Mouse (Mus musculus): ENCODE measurements around the gene Dgki. TPM values are rescaled to one million over a fixed set of nuclear protein-coding genes. Genes with fewer than 3 reads are reported as not detected.

Dgki gene
- polyA plus RNA-seq, 1 experiment from 2014 or later = 0.92 TPM

DNA sequence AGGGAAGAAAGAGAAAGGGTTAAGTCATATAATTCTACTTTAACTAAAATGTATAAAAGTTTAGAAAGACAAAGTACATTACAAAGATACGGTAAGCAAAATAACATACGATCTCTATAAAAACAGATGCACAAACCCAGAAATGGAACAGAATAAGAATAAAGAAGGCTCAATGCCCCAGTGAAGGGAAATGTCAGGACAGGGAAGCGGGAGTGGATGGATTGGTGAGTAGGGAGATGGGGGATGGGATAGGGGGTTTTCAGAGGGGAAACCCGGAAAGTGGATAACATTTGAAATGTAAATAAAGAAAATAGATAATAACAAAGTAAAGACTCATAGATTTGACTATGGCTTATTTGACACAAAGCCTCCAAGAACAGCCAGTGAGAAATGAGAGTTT lies 400.1 kb downstream of the Dgki start:
- Histone ChIP-seq H3K9ac (ENCODE audit: low read length) (no peak overlapping the region), H3K27ac (ENCODE audit: low read depth) (no peak overlapping the region), H3K4me2 (ENCODE audit: low read length) (no peak overlapping the region), H3K9me3 (ENCODE audit: control insufficient read depth, low read length) (no peaks in the 10 kb centered on the region), H3K27me3 (replicated peaks; ENCODE audit: control insufficient read depth, insufficient read depth, low read length) (no peaks in the 10 kb centered on the region), H3K4me1 (replicated peaks; ENCODE audit: control insufficient read depth, insufficient read depth, low read length) (peaks cover 9% of the 10 kb centered on the region), H3K36me3 (ENCODE audit: control insufficient read depth, insufficient read depth, low read length) (no peaks in the 10 kb centered on the region), H3K4me3 (ENCODE audit: low read depth, low read length) (no peak overlapping the region)
- ATAC-seq (replicated peaks; ENCODE audit: low FRiP score, low TSS enrichment, low read depth) (no peak), DNase-seq (ENCODE audit: low spot score) (no peak)
- 74% methylated on average over 4 of the region's 4 CpGs for WGBS

DNA sequence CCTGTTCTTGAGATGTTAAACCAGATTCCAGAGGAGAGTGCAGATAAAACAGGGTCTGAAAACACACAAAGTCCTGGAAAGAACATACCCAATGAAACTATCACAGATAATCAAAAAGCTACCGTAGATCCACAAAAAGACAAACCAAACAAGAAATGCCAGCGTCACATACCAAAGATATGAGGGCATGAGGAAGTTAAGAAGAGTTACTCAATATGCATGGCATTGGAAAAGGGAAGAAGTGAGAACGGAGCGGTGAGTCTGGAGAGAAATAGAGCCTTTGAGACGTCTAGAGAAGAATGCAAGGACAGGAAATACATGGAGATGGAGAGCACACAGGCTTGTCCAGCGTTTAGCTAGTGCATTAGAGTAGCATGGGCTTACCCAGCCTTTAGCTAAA lies 401.6 kb downstream of the Dgki start:
- ATAC-seq (replicated peaks; ENCODE audit: low FRiP score, low TSS enrichment, low read depth) = no peak
- H3K9me3 ChIP-seq (ENCODE audit: control insufficient read depth, low read length) = no peaks in the 10 kb centered on the region
- H3K4me3 ChIP-seq (ENCODE audit: low read depth, low read length) = no peak overlapping the region
- H3K4me2 ChIP-seq (ENCODE audit: low read length) = no peak overlapping the region
- H3K9ac ChIP-seq (ENCODE audit: low read length) = no peak overlapping the region
- 51% methylated on average over 6 of the region's 6 CpGs for WGBS
- no peaks in the 10 kb centered on the region for H3K27me3 ChIP-seq (replicated peaks; ENCODE audit: control insufficient read depth, insufficient read depth, low read length)
- H3K36me3 ChIP-seq (ENCODE audit: control insufficient read depth, insufficient read depth, low read length) = no peaks in the 10 kb centered on the region
- H3K4me1 ChIP-seq (replicated peaks; ENCODE audit: control insufficient read depth, insufficient read depth, low read length) = peaks cover 6% of the 10 kb centered on the region
- H3K27ac ChIP-seq (ENCODE audit: low read depth) = no peak overlapping the region
- no peak for DNase-seq (ENCODE audit: low spot score)

DNA sequence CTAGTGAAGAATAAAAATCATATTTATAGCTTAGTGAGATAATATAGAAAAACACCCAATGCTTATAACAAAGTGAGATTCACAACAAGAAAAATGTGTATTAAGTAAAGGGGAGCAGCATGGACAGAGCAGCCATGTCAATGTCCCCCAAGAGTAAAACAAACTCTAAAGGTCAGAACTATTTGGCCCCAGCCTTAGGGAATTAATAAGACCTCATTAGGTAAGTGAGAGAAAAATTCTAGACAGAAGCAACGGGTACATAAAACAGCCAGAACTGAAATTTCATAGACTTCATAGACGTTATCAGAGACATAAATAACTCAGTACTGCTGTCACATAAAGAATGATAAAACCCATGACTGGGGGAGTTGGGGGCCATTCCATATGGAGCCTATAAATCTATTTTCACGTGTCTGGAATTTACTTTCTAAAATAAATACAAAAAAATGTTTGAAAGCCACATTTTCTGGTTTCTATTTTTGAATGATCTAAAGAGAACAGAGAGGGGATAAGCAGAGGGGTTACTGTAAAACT lies 402.3 kb downstream of the Dgki start:
- Histone ChIP-seq H3K36me3 (ENCODE audit: control insufficient read depth, insufficient read depth, low read length) (no peaks in the 10 kb centered on the region), H3K9ac (ENCODE audit: low read length) (no peak overlapping the region), H3K4me2 (ENCODE audit: low read length) (no peak overlapping the region), H3K9me3 (ENCODE audit: control insufficient read depth, low read length) (no peaks in the 10 kb centered on the region), H3K4me1 (replicated peaks; ENCODE audit: control insufficient read depth, insufficient read depth, low read length) (peaks cover 3% of the 10 kb centered on the region; the same call in 1 of the 2 replicates), H3K27me3 (replicated peaks; ENCODE audit: control insufficient read depth, insufficient read depth, low read length) (no peaks in the 10 kb centered on the region), H3K4me3 (ENCODE audit: low read depth, low read length) (no peak overlapping the region), H3K27ac (ENCODE audit: low read depth) (peak overlapping the region; percentile 38; the same call in 1 of the 2 replicates)
- WGBS = 38% methylated on average over 3 of the region's 3 CpGs
- DNase-seq (ENCODE audit: low spot score) (no peak), ATAC-seq (replicated peaks; ENCODE audit: low FRiP score, low TSS enrichment, low read depth) (no peak)

DNA sequence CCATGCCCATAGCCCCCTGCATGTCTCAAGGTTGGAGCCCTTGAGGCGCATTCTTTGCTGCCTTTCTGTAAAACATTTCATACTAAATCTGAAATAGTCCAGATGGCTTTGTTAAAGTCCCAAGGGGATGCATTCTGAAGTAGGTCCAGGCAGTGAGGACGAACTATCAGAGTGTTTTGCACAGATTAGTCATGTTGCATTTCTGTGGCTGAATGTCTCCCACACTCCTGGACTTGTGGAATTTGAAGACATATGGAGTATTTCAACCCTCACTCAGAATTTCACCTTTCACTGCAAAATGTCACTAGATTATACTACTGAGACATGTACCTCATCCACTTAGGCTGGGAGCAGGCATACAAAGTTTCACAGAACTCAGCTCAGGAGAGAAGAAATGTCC lies 403.3 kb downstream of the Dgki start:
- peaks cover 3% of the 10 kb centered on the region; the same call in 1 of the 2 replicates for H3K4me1 ChIP-seq (replicated peaks; ENCODE audit: control insufficient read depth, insufficient read depth, low read length)
- no peaks in the 10 kb centered on the region for H3K27me3 ChIP-seq (replicated peaks; ENCODE audit: control insufficient read depth, insufficient read depth, low read length)
- peak overlapping the region; percentile 74 for H3K27ac ChIP-seq (ENCODE audit: low read depth)
- DNase-seq (ENCODE audit: low spot score) (no peak), ATAC-seq (replicated peaks; ENCODE audit: low FRiP score, low TSS enrichment, low read depth) (peak; percentile 27; the same call in 1 of the 2 replicates)
- WGBS = 21% methylated on average over 2 of the region's 2 CpGs
- no peak overlapping the region for H3K4me2 ChIP-seq (ENCODE audit: low read length)
- H3K4me3 ChIP-seq (ENCODE audit: low read depth, low read length) = no peak overlapping the region
- H3K9ac ChIP-seq (ENCODE audit: low read length) = no peak overlapping the region
- H3K36me3 ChIP-seq (ENCODE audit: control insufficient read depth, insufficient read depth, low read length) = no peaks in the 10 kb centered on the region
- no peaks in the 10 kb centered on the region for H3K9me3 ChIP-seq (ENCODE audit: control insufficient read depth, low read length)

DNA sequence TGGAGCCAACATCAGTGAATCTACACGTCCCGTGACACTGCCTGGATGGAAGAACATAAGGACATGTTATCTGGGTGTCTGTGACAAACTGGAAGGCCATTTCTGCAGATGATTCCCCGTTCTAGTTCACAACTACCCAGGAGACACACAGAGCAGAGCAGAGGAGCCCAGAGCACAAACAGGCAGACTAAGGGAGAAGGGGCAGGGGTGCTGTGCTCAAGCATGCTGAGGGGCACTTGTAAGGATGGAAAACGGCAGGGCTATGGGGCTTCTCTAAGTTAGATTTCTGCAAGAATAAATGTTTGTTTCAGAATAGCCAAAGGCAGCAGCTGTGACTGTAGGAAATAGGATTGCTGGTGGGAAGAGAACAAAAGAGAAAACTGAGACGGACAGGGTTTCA lies 408.2 kb downstream of the Dgki start:
- H3K4me2 ChIP-seq (ENCODE audit: low read length) = no peak overlapping the region
- no peak for ATAC-seq (replicated peaks; ENCODE audit: low FRiP score, low TSS enrichment, low read depth)
- H3K36me3 ChIP-seq (ENCODE audit: control insufficient read depth, insufficient read depth, low read length) = no peaks in the 10 kb centered on the region
- no peaks in the 10 kb centered on the region for H3K27me3 ChIP-seq (replicated peaks; ENCODE audit: control insufficient read depth, insufficient read depth, low read length)
- H3K27ac ChIP-seq (ENCODE audit: low read depth) = no peak overlapping the region
- no peaks in the 10 kb centered on the region for H3K9me3 ChIP-seq (ENCODE audit: control insufficient read depth, low read length)
- no peak overlapping the region for H3K4me3 ChIP-seq (ENCODE audit: low read depth, low read length)
- H3K4me1 ChIP-seq (replicated peaks; ENCODE audit: control insufficient read depth, insufficient read depth, low read length) = peaks cover 4% of the 10 kb centered on the region; the same call in 1 of the 2 replicates
- no peak for DNase-seq (ENCODE audit: low spot score)
- H3K9ac ChIP-seq (ENCODE audit: low read length) = no peak overlapping the region
- WGBS = 77% methylated on average over 5 of the region's 5 CpGs

DNA sequence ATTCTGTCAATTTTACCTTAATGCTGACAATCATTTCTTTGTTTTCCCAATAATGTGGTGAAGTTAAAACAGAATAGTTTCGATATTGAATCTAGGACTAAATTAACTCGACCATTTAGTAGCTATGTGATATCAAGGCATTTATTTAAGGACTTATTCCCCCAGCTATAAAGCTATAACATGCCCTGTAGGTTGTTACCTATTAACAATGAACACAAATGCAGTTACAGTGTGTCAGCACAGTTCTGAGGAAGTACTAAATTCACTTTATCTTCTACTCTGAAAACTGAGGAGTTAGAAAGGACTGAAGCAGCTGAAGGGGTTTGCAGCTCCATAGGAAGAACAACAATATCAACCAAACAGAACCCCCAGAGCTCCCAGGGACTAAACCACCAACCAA lies 409.2 kb downstream of the Dgki start:
- Histone ChIP-seq H3K27ac (ENCODE audit: low read depth) (no peak overlapping the region), H3K27me3 (replicated peaks; ENCODE audit: control insufficient read depth, insufficient read depth, low read length) (no peaks in the 10 kb centered on the region), H3K36me3 (ENCODE audit: control insufficient read depth, insufficient read depth, low read length) (no peaks in the 10 kb centered on the region), H3K9me3 (ENCODE audit: control insufficient read depth, low read length) (no peaks in the 10 kb centered on the region), H3K9ac (ENCODE audit: low read length) (no peak overlapping the region), H3K4me2 (ENCODE audit: low read length) (no peak overlapping the region), H3K4me3 (ENCODE audit: low read depth, low read length) (no peak overlapping the region), H3K4me1 (replicated peaks; ENCODE audit: control insufficient read depth, insufficient read depth, low read length) (peaks cover 3% of the 10 kb centered on the region; the same call in 1 of the 2 replicates)
- WGBS = 54% methylated on average over 2 of the region's 2 CpGs
- ATAC-seq (replicated peaks; ENCODE audit: low FRiP score, low TSS enrichment, low read depth) (no peak), DNase-seq (ENCODE audit: low spot score) (no peak)

DNA sequence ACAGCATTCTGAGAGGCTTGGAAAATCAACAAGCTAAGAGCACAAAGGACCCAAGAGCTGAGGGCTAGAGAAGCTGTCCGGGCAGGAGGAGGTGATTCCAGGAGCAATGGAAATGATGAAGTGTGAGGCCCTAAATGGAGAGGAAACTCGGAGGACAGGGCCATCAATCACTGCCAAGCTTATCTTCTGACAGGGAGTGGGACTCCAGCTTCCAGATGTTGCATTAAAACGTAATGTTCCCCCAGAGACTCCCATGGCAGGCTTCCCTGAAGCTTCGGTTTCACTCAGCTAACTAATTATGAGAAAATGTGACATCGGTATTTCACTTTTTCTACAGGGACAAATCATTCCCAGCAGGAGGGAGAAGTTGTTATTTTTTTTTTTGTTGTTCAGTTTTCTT lies 409.7 kb downstream of the Dgki start:
- Histone ChIP-seq H3K36me3 (ENCODE audit: control insufficient read depth, insufficient read depth, low read length) (no peaks in the 10 kb centered on the region), H3K27me3 (replicated peaks; ENCODE audit: control insufficient read depth, insufficient read depth, low read length) (no peaks in the 10 kb centered on the region), H3K9ac (ENCODE audit: low read length) (no peak overlapping the region), H3K9me3 (ENCODE audit: control insufficient read depth, low read length) (no peaks in the 10 kb centered on the region), H3K27ac (ENCODE audit: low read depth) (no peak overlapping the region), H3K4me1 (replicated peaks; ENCODE audit: control insufficient read depth, insufficient read depth, low read length) (peaks cover 3% of the 10 kb centered on the region; the same call in 1 of the 2 replicates), H3K4me2 (ENCODE audit: low read length) (no peak overlapping the region), H3K4me3 (ENCODE audit: low read depth, low read length) (no peak overlapping the region)
- DNase-seq (ENCODE audit: low spot score) = no peak
- no peak for ATAC-seq (replicated peaks; ENCODE audit: low FRiP score, low TSS enrichment, low read depth)
- 14% methylated on average over 5 of the region's 5 CpGs for WGBS

DNA sequence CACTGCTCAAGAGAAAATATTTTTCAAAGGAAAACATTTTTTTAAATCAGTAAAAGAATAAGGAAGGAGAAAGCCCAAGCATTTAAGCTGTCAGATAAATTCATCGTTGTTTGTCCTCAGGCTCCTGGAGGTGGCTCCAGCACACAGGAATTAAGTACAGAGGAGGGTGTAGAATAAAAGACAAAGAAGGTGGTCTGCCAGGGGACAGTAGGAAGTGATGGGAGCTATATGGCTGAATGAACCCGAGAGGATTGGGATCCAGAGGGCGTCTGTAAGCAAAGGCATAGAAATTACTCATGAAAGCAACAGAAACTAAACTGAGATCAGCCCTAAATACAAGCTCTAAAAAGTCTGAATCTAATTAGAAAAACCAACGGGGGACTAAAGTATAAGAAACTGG lies 418.7 kb downstream of the Dgki start:
- no peak overlapping the region for H3K4me3 ChIP-seq (ENCODE audit: low read depth, low read length)
- DNase-seq (ENCODE audit: low spot score) (no peak), ATAC-seq (replicated peaks; ENCODE audit: low FRiP score, low TSS enrichment, low read depth) (no peak)
- no peak overlapping the region for H3K27ac ChIP-seq (ENCODE audit: low read depth)
- H3K4me1 ChIP-seq (replicated peaks; ENCODE audit: control insufficient read depth, insufficient read depth, low read length) = no peaks in the 10 kb centered on the region; the same call in 1 of the 2 replicates
- 71% methylated on average over 4 of the region's 4 CpGs for WGBS
- H3K27me3 ChIP-seq (replicated peaks; ENCODE audit: control insufficient read depth, insufficient read depth, low read length) = no peaks in the 10 kb centered on the region
- H3K36me3 ChIP-seq (ENCODE audit: control insufficient read depth, insufficient read depth, low read length) = no peaks in the 10 kb centered on the region
- no peaks in the 10 kb centered on the region for H3K9me3 ChIP-seq (ENCODE audit: control insufficient read depth, low read length)
- no peak overlapping the region for H3K9ac ChIP-seq (ENCODE audit: low read length)
- no peak overlapping the region for H3K4me2 ChIP-seq (ENCODE audit: low read length)

DNA sequence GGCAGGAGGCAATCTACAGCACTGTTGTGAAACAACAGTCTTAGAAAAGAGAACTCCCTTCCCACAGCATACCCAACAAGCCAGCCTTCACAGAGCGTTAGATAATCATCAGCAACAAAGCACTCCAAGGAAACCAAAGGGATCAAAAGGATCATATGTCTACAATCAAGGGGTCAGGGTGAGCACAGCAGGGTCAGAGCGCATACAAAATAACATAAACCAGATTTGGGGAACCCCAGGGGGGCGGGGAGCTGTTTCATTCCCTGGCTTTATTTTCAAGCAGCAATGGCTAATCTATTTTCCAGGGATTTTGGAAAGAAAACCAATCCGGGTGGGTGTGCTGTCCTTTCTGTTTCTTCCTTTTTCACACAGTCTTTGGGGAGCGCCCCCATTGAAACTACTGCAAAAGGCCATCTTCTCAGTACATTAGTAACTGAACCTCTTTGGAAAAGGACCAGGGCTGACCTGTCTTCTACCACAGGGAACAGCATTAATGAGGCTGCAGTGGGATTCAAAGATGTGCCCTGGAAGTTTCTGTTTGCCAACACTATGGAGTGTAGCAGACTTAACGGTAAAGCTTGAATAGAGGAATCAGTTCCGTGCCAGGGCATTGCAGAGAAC lies 419.2 kb downstream of the Dgki start:
- no peaks in the 10 kb centered on the region; the same call in 1 of the 2 replicates for H3K4me1 ChIP-seq (replicated peaks; ENCODE audit: control insufficient read depth, insufficient read depth, low read length)
- H3K36me3 ChIP-seq (ENCODE audit: control insufficient read depth, insufficient read depth, low read length) = no peaks in the 10 kb centered on the region
- no peak overlapping the region for H3K4me3 ChIP-seq (ENCODE audit: low read depth, low read length)
- WGBS = 57% methylated on average over 7 of the region's 7 CpGs
- no peak overlapping the region for H3K4me2 ChIP-seq (ENCODE audit: low read length)
- H3K27ac ChIP-seq (ENCODE audit: low read depth) = no peak overlapping the region
- DNase-seq (ENCODE audit: low spot score) (no peak), ATAC-seq (replicated peaks; ENCODE audit: low FRiP score, low TSS enrichment, low read depth) (no peak)
- H3K27me3 ChIP-seq (replicated peaks; ENCODE audit: control insufficient read depth, insufficient read depth, low read length) = no peaks in the 10 kb centered on the region
- no peak overlapping the region for H3K9ac ChIP-seq (ENCODE audit: low read length)
- H3K9me3 ChIP-seq (ENCODE audit: control insufficient read depth, low read length) = no peaks in the 10 kb centered on the region

All from intestine, embryonic 14.5 days (tissue).